Mouse (Mus musculus): ENCODE measurements around the gene Fbxo22.

GRCm38 (mm10) chr9:55248465-55248864, 39.7 kb downstream of the Fbxo22 start:
- TF ChIP-seq GATA1 (IDR thresholded peaks at IDR 0.05; ENCODE audit: low read depth, low read length) = no peak
- TF ChIP-seq CTCF (IDR thresholded peaks at IDR 0.05 in 2 of 3, conservative IDR thresholded peaks at IDR 0.05 in 1 of 3; ENCODE audit: control insufficient read depth in 1 of 3, insufficient read depth in 1 of 3, low read depth in 2 of 3, low read length in 3 of 3, poor library complexity in 1 of 3, severe bottlenecking in 1 of 3) = no peak
- TF ChIP-seq POLR2AphosphoS5 (IDR thresholded peaks at IDR 0.05; ENCODE audit: borderline replicate concordance, low read depth, low read length) = no peak
- no peak for TF ChIP-seq ZMIZ1 (IDR thresholded peaks at IDR 0.05; ENCODE audit: low read depth, low read length)
- TF ChIP-seq HCFC1 (IDR thresholded peaks at IDR 0.05; ENCODE audit: low read depth, low read length) = no peak
- TF ChIP-seq KAT2A (conservative IDR thresholded peaks at IDR 0.05; ENCODE audit: low read depth, low read length) = no peak
- no peak for TF ChIP-seq POLR2A (IDR thresholded peaks at IDR 0.05; ENCODE audit: control insufficient read depth in 1 of 2, insufficient read depth in 1 of 2, low read depth in 1 of 2, low read length in 2 of 2, poor library complexity in 1 of 2)
- TF ChIP-seq E2F4 (IDR thresholded peaks at IDR 0.05; ENCODE audit: borderline replicate concordance, low read depth, low read length) = no peak
- no peak for TF ChIP-seq MXI1 (IDR thresholded peaks at IDR 0.05; ENCODE audit: low read depth, low read length)
- no peak for TF ChIP-seq ZKSCAN1 (IDR thresholded peaks at IDR 0.05; ENCODE audit: low read depth, low read length)
- TF ChIP-seq ZC3H11A (IDR thresholded peaks at IDR 0.05; ENCODE audit: low read depth, low read length) = no peak
- no peak for TF ChIP-seq NRF1 (IDR thresholded peaks at IDR 0.05; ENCODE audit: insufficient read depth, low read depth, low read length, poor library complexity, severe bottlenecking)
- TF ChIP-seq ETS1 (IDR thresholded peaks at IDR 0.05; ENCODE audit: low read depth, low read length) = no peak
- TF ChIP-seq MYB (IDR thresholded peaks at IDR 0.05; ENCODE audit: low read depth, low read length) = no peak

All from MEL (cell line).